Mouse (Mus musculus): ENCODE results near the gene Fam102a. TPM values are rescaled to one million over a fixed set of nuclear protein-coding genes. Genes with fewer than 3 reads are reported as not detected.
A peak's percentile ranks its signal among the peaks of the same experiment; 100 is the strongest.

The Fam102a gene
- polyA plus RNA-seq, 1 experiment = 40.2 TPM

DNA sequence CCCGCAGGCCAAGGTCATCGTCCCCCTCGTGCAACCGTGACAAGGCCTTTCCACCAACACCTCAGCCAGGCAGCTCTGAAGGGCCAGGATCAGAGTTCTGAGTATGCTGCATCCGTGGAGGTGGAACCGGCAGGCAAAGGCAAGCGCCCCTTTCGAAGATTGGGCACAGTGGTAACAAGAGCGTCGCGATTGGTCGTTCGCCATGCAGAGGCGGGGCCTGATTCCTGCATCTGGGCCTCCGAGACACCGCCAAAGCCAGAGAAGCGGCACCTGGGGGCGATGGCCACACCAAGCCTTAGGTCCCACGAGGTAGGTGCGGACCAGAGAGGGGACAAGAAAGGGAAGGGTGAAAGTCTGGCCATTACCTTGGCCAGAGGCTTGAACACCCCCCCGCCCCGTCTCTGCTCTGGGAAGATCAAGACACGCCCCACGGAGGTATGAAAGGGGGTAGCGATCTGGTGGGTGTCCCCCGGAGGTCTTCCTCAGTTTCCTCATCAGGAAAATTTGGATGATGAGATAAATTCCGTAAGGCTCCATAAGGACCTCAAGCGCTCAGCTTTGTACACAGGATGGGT lies 40.5 kb downstream of the Fam102a start, which contains the start of gene 9430097D07Rik:
9430097D07Rik (minus strand) TSS at position 99 of the 575 bp plus-strand sequence.
- peak within 1 kb of the TSS; percentile 61 for H3K4me3 ChIP-seq (replicated peaks; ENCODE audit: insufficient read depth, low read depth, low read length)
- H3K27ac ChIP-seq (ENCODE audit: insufficient read depth, low read length) = peak within 1 kb of the TSS; percentile 2; the same call in 1 of the 2 replicates
- peak; percentile 42; the same call in 1 of the 2 replicates for TF ChIP-seq POLR2A (IDR thresholded peaks at IDR 0.05; ENCODE audit: borderline replicate concordance, insufficient read depth, low read length)
- TF ChIP-seq CTCF (IDR thresholded peaks at IDR 0.05; ENCODE audit: borderline replicate concordance, insufficient read depth, low read depth, low read length) = no peak
- DNase-seq = peak; percentile 83
- H3K27me3 ChIP-seq (ENCODE audit: control insufficient read depth, insufficient read depth, low read length) = no peaks in the 10 kb centered on the region
- WGBS = 9% methylated on average over 28 of the region's 28 CpGs
- H3K4me1 ChIP-seq (ENCODE audit: control insufficient read depth, insufficient read depth, low read length) = peaks cover 8% of the 10 kb centered on the region; the same call in 1 of the 2 replicates

DNA sequence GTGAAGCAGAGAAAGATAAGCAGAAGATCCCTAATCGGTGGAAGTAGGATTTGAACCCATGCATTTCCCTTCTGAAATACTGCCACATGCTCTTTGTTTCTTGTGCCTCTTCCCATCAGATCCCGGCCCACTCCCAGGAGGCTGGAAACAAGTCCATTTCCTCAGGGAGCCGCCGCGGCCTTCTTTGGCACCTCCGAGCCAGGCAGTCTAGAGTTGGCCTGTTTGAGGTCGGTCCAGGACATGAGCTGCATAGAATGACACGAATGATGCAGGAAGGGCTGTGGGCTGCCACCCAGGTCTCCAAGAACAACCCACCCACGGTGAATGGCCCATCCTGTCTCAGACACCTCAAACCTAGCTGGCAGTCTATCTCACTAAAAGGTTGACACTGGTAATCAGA lies 41.4 kb downstream of the Fam102a start:
- Histone ChIP-seq H3K4me1 (ENCODE audit: control insufficient read depth, insufficient read depth, low read length) (peaks cover 8% of the 10 kb centered on the region; the same call in 1 of the 2 replicates), H3K4me3 (replicated peaks; ENCODE audit: insufficient read depth, low read depth, low read length) (no peak overlapping the region), H3K27ac (ENCODE audit: insufficient read depth, low read length) (no peak overlapping the region), H3K27me3 (ENCODE audit: control insufficient read depth, insufficient read depth, low read length) (no peaks in the 10 kb centered on the region)
- TF ChIP-seq POLR2A (IDR thresholded peaks at IDR 0.05; ENCODE audit: borderline replicate concordance, insufficient read depth, low read length) (no peak), CTCF (IDR thresholded peaks at IDR 0.05; ENCODE audit: borderline replicate concordance, insufficient read depth, low read depth, low read length) (no peak)
- WGBS = 85% methylated on average over 9 of the region's 9 CpGs
- DNase-seq = no peak

DNA sequence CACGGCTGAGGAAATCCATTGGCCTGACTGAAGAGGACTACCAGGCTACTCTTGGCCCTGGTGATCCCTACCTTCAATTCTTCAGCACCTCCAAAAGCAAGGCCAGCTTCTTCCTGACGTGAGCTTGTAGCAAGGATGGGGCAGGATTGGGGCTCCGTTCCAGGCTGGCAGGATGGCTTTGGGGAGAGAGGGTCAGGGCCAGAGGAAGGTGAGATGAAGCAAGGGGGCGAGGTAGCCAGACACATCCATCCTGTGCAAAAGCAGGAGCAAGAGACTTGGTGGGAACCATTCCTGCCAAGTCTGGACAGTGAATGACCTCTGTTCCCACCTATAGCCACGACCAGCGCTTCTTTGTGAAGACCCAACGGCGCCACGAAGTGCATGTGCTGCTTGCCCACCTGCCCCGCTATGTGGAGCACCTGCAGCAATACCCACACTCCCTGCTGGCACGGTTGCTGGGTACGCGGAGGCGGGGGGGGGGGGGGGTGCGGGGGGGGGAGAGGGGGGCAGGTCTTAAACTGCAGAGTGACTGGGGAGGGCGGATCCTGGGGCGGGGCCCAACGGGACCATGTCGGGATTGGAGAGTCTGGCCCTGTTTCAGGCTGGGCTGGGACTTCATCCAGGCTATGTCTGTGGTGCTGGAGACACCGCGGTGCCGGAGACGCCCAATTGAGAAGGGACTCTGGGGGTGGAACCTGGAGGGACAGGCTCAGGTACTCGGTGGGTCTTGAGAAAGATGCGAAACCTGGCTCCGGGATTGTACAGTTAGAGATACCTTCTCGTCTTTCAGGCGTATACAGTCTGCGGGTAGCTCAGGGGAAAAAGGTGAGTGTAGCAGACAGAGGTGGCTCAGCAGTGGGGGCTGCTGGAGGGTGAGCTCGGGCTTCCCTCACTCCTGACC lies 43.3 kb downstream of the Fam102a start:
- Histone ChIP-seq H3K27me3 (ENCODE audit: control insufficient read depth, insufficient read depth, low read length) (no peaks in the 10 kb centered on the region), H3K4me1 (ENCODE audit: control insufficient read depth, insufficient read depth, low read length) (peaks cover 4% of the 10 kb centered on the region; the same call in 1 of the 2 replicates), H3K27ac (ENCODE audit: insufficient read depth, low read length) (no peak overlapping the region), H3K4me3 (replicated peaks; ENCODE audit: insufficient read depth, low read depth, low read length) (no peak overlapping the region)
- TF ChIP-seq POLR2A (IDR thresholded peaks at IDR 0.05; ENCODE audit: borderline replicate concordance, insufficient read depth, low read length) (no peak), CTCF (IDR thresholded peaks at IDR 0.05; ENCODE audit: borderline replicate concordance, insufficient read depth, low read depth, low read length) (no peak)
- peak; percentile 45 to 61 for DNase-seq
- WGBS = 42% methylated on average over 25 of the region's 30 CpGs

DNA sequence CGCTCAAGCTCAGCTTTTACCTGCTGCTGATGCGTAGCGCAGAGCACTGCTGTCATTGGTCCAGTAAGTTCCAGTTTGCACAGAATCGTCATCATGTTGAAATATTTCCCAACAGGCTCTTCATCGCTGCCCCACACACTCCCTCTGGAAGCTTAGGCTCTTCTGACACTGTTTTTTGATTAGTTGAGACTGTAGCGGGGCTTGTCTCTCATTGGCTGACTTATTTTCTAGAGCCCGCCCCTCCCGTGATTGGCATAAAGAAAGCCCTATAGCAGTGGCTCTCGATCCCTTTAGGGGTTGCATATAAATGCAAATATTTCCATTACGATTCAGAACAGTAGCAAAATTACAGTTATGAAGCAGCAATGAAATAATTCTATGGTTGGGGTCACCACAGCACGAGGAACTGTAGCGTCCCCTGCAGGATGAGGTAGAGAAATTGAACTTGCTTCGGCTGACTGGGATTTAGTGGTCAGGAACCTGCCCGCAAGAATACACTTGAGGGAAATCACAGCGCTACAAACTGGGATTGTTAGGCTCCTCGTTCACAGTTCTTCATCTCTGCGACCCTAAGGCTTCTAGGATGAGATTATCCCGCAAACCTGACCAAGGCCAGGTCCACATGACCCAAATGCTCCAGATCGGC lies 46.4 kb downstream of the Fam102a start:
- H3K4me3 ChIP-seq (replicated peaks; ENCODE audit: insufficient read depth, low read depth, low read length) = peak overlapping the region; percentile 67
- H3K27me3 ChIP-seq (ENCODE audit: control insufficient read depth, insufficient read depth, low read length) = no peaks in the 10 kb centered on the region
- peak; percentile 80 for DNase-seq
- H3K27ac ChIP-seq (ENCODE audit: insufficient read depth, low read length) = no peak overlapping the region
- peaks cover 4% of the 10 kb centered on the region; the same call in 1 of the 2 replicates for H3K4me1 ChIP-seq (ENCODE audit: control insufficient read depth, insufficient read depth, low read length)
- TF ChIP-seq POLR2A (IDR thresholded peaks at IDR 0.05; ENCODE audit: borderline replicate concordance, insufficient read depth, low read length) (no peak), CTCF (IDR thresholded peaks at IDR 0.05; ENCODE audit: borderline replicate concordance, insufficient read depth, low read depth, low read length) (no peak)
- WGBS = 39% methylated on average over 19 of the region's 19 CpGs

DNA sequence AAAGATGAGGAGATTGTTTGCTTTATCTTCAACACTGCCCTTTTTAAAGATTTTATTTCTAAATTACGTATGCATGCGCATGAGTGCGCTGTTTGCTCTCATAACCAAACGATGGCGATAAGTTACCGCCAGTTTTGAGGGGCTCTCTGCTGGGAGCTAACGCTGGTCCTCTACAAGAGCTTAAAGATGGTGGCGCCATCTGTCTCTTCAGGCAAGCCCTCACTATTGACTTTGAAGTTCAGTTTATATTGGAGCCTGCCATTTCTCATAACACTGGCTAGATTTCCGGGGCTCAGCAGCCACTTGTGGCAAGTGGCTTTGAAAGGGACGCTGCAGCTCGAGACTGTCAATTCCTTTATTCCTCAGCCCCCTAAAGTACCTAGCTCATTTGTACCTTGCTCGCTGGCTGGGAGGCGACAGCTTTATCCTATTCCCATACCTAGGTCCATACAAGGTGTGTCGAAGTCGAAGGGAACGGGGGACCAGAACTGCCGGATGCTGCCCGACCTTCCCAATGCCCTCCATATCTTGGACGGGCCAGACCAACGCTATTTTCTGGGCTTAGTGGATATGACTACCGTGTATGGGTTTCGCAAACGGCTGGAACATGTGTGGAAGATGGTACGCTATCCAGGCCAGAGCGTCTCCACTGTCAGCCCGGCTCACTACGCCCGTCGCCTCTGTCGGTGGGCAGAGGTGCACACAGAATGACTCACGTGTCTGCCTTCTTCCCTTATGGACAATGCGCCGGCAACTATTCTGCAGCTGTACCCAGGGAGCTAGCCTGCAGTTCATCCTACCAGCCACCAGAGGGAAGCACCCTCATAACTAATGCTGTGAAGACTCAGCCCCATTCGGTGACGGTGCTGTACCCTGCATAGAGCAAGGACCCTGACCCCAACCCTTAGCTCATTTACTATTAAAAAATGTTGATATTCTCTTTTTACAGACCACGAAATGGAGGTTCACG lies 48.0 kb downstream of the Fam102a start:
- TF ChIP-seq POLR2A (IDR thresholded peaks at IDR 0.05; ENCODE audit: borderline replicate concordance, insufficient read depth, low read length) (no peak), CTCF (IDR thresholded peaks at IDR 0.05; ENCODE audit: borderline replicate concordance, insufficient read depth, low read depth, low read length) (peak; percentile 98)
- WGBS = 15% methylated on average over 37 of the region's 37 CpGs
- H3K27me3 ChIP-seq (ENCODE audit: control insufficient read depth, insufficient read depth, low read length) = no peaks in the 10 kb centered on the region
- H3K4me1 ChIP-seq (ENCODE audit: control insufficient read depth, insufficient read depth, low read length) = peaks cover 4% of the 10 kb centered on the region; the same call in 1 of the 2 replicates
- no peak overlapping the region for H3K27ac ChIP-seq (ENCODE audit: insufficient read depth, low read length)
- peak overlapping the region; percentile 57 for H3K4me3 ChIP-seq (replicated peaks; ENCODE audit: insufficient read depth, low read depth, low read length)
- DNase-seq = peak; percentile 85 to 88

DNA sequence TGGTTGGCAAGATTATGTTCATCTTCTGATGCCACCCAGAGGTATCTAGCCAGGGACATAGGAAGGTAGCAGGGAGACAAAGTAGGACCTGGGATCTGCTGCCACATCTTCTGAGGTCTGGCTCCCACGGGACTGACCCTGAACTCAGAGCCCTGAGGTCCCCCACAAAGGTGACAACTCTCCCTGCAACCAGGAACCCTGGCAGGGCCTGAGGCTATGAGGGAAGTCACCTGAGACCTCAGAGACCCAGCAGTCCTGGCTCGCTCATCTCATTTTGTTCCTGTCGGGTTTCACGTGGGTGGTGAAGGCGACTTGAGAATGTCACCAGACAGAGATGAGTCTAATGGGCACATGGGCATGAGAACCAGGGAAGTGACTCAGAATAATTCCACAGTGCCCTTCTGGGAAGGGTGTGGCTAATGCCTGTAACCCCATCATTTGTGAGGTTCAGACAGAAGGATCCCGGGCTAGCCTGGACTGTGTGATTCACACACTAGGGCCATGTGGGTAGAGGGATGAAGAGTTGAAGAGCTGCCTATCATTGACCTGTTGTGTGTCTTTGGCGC lies 50.1 kb downstream of the Fam102a start:
- no peak for TF ChIP-seq CTCF (IDR thresholded peaks at IDR 0.05; ENCODE audit: borderline replicate concordance, insufficient read depth, low read depth, low read length)
- no peak for TF ChIP-seq POLR2A (IDR thresholded peaks at IDR 0.05; ENCODE audit: borderline replicate concordance, insufficient read depth, low read length)
- no peak overlapping the region for H3K4me3 ChIP-seq (replicated peaks; ENCODE audit: insufficient read depth, low read depth, low read length)
- whole genome bisulfite sequencing = 88% methylated on average over 7 of the region's 7 CpGs
- H3K4me1 ChIP-seq (ENCODE audit: control insufficient read depth, insufficient read depth, low read length) = peaks cover 8% of the 10 kb centered on the region; the same call in 1 of the 2 replicates
- no peak overlapping the region for H3K27ac ChIP-seq (ENCODE audit: insufficient read depth, low read length)
- peak in 1 of 2 experiments; percentile 25 for DNase-seq
- no peaks in the 10 kb centered on the region for H3K27me3 ChIP-seq (ENCODE audit: control insufficient read depth, insufficient read depth, low read length)
